Mouse (Mus musculus) A20 (cell line): ENCODE results near the gene Ep400.
A peak's percentile ranks its signal among the peaks of the same experiment; 100 is the strongest.
"Not testable (repeated sequence)": the region's sequence is repeated elsewhere in the genome, so short reads cannot be mapped to it uniquely, and the experiment has no call there.

Source experiments
- DNase-seq: peaks from one replicate; pipeline ENCODE4 v3.0.0-alpha.2; 2011; ENCODE audit warnings: low read depth, low spot score

Ep400 gene

GRCm38 (mm10) chr5:110779998-110780760, 9.7 kb upstream of the Ep400 start, which contains the start of gene Pus1:
TSS of gene Pus1 (minus strand) at chr5:110780659.
- peak; percentile 88 for DNase-seq

GRCm38 (mm10) chr5:110779276-110779997, 8.9 kb upstream of the Ep400 start:
- no peak for DNase-seq

GRCm38 (mm10) chr5:110778263-110778662, 7.7 kb upstream of the Ep400 start:
- no peak for DNase-seq

GRCm38 (mm10) chr5:110776141-110776540, 5.6 kb upstream of the Ep400 start:
- no peak for DNase-seq

- no peak for DNase-seq
Observed at GRCm38 (mm10) chr5:110774511-110774910, 4.0 kb upstream of the Ep400 start.

GRCm38 (mm10) chr5:110772945-110773344, 2.4 kb upstream of the Ep400 start:
- DNase-seq = not testable (repeated sequence)

GRCm38 (mm10) chr5:110770031-110770445, 479 bp downstream of the Ep400 start:
- no peak for DNase-seq

- no peak for DNase-seq
Observed at GRCm38 (mm10) chr5:110769272-110769671, 1.2 kb downstream of the Ep400 start.

- no peak for DNase-seq
Observed at GRCm38 (mm10) chr5:110763890-110764289, 6.6 kb downstream of the Ep400 start.

- DNase-seq = no peak
Observed at GRCm38 (mm10) chr5:110745021-110745420, 25.5 kb downstream of the Ep400 start.

- DNase-seq = no peak
Observed at GRCm38 (mm10) chr5:110739496-110740275, 30.8 kb downstream of the Ep400 start.

- no peak for DNase-seq
Observed at GRCm38 (mm10) chr5:110735606-110736005, 34.9 kb downstream of the Ep400 start.

GRCm38 (mm10) chr5:110733231-110733823, 37.2 kb downstream of the Ep400 start:
- no peak for DNase-seq

GRCm38 (mm10) chr5:110731227-110731626, 39.3 kb downstream of the Ep400 start:
- DNase-seq = no peak

- no peak for DNase-seq
Observed at GRCm38 (mm10) chr5:110727850-110728249, 42.7 kb downstream of the Ep400 start.

- no peak for DNase-seq
Observed at GRCm38 (mm10) chr5:110723543-110723942, 47.0 kb downstream of the Ep400 start.

GRCm38 (mm10) chr5:110721463-110721862, 49.1 kb downstream of the Ep400 start:
- DNase-seq = not testable (repeated sequence)

- no peak for DNase-seq
Observed at GRCm38 (mm10) chr5:110711455-110711854, 59.1 kb downstream of the Ep400 start.

GRCm38 (mm10) chr5:110709256-110709655, 61.3 kb downstream of the Ep400 start:
- no peak for DNase-seq

- DNase-seq = peak; percentile 35
Observed at GRCm38 (mm10) chr5:110704004-110704403, 66.5 kb downstream of the Ep400 start.

- DNase-seq = peak; percentile 85
Observed at GRCm38 (mm10) chr5:110698617-110699016, 71.9 kb downstream of the Ep400 start.

- DNase-seq = peak; percentile 79
Observed at GRCm38 (mm10) chr5:110682041-110682440, 88.5 kb downstream of the Ep400 start.
